Mouse (Mus musculus): ENCODE results near the gene Mrpl4. TPM values are rescaled to one million over a fixed set of nuclear protein-coding genes. Genes with fewer than 3 reads are reported as not detected.
"Not testable (repeated sequence)": the region's sequence is repeated elsewhere in the genome, so short reads cannot be mapped to it uniquely, and the experiment has no call there.

Gene Mrpl4
- polyA plus RNA-seq, 1 experiment from 2014 or later, result 128 TPM

GRCm38 (mm10) chr9:21034481-21035085 lies 32.0 kb downstream of the Mrpl4 start:
- Histone ChIP-seq H3K36me3 (no peaks in the 10 kb centered on the region), H3K27me3 (peaks cover 87% of the 10 kb centered on the region), H3K4me2 (replicated peaks) (no peak overlapping the region; the same call in 1 of the 2 replicates), H3K9ac (no peak overlapping the region), H3K4me1 (peaks cover 55% of the 10 kb centered on the region), H3K4me3 (peak overlapping the region; percentile 13; the same call in 1 of the 2 replicates), H3K9me3 (peaks cover 5% of the 10 kb centered on the region; the same call in 1 of the 2 replicates), H3K27ac (no peak overlapping the region)
- ATAC-seq (ENCODE audit: insufficient number of reproducible peaks, insufficient read depth, low FRiP score, low TSS enrichment), result no peak
- WGBS, result 3% methylated on average over 17 of the region's 17 CpGs

GRCm38 (mm10) chr9:21035586-21035985 lies 33.0 kb downstream of the Mrpl4 start:
- Histone ChIP-seq H3K9ac (no peak overlapping the region), H3K9me3 (peaks cover 7% of the 10 kb centered on the region; the same call in 1 of the 2 replicates), H3K4me3 (no peak overlapping the region), H3K27me3 (peaks cover 90% of the 10 kb centered on the region), H3K4me1 (peaks cover 48% of the 10 kb centered on the region), H3K4me2 (replicated peaks) (no peak overlapping the region), H3K27ac (no peak overlapping the region), H3K36me3 (no peaks in the 10 kb centered on the region)
- no peak for ATAC-seq (ENCODE audit: insufficient number of reproducible peaks, insufficient read depth, low FRiP score, low TSS enrichment)
- 15% methylated on average over 9 of the region's 9 CpGs for WGBS

GRCm38 (mm10) chr9:21036161-21036560 lies 33.6 kb downstream of the Mrpl4 start:
- H3K27me3 ChIP-seq, result peaks cover 95% of the 10 kb centered on the region
- H3K4me2 ChIP-seq (replicated peaks), result peak overlapping the region; percentile 64; the same call in 1 of the 2 replicates
- 7% methylated on average over 20 of the region's 20 CpGs for WGBS
- H3K27ac ChIP-seq, result no peak overlapping the region
- H3K9ac ChIP-seq, result no peak overlapping the region
- no peak overlapping the region; the same call in 1 of the 2 replicates for H3K4me3 ChIP-seq
- no peak for ATAC-seq (ENCODE audit: insufficient number of reproducible peaks, insufficient read depth, low FRiP score, low TSS enrichment)
- H3K4me1 ChIP-seq, result peaks cover 47% of the 10 kb centered on the region
- peaks cover 7% of the 10 kb centered on the region; the same call in 1 of the 2 replicates for H3K9me3 ChIP-seq
- H3K36me3 ChIP-seq, result no peaks in the 10 kb centered on the region

- no peaks in the 10 kb centered on the region for H3K36me3 ChIP-seq
- peaks cover 46% of the 10 kb centered on the region for H3K4me1 ChIP-seq
- H3K9me3 ChIP-seq, result peaks cover 7% of the 10 kb centered on the region; the same call in 1 of the 2 replicates
- no peak overlapping the region for H3K27ac ChIP-seq
- under 1% methylated on average over 22 of the region's 22 CpGs for WGBS
- no peak overlapping the region for H3K9ac ChIP-seq
- peak overlapping the region; percentile 37; the same call in 1 of the 2 replicates for H3K4me3 ChIP-seq
- peak overlapping the region; percentile 64 for H3K4me2 ChIP-seq (replicated peaks)
- no peak for ATAC-seq (ENCODE audit: insufficient number of reproducible peaks, insufficient read depth, low FRiP score, low TSS enrichment)
- H3K27me3 ChIP-seq, result peaks cover 95% of the 10 kb centered on the region
Measured at GRCm38 (mm10) chr9:21036666-21037065, 34.1 kb downstream of the Mrpl4 start.

GRCm38 (mm10) chr9:21037481-21037891 lies 34.9 kb downstream of the Mrpl4 start:
- Histone ChIP-seq H3K27me3 (peaks cover 87% of the 10 kb centered on the region), H3K9ac (peak overlapping the region; percentile 41; the same call in 1 of the 2 replicates), H3K27ac (no peak overlapping the region), H3K4me1 (peaks cover 38% of the 10 kb centered on the region; the same call in 1 of the 2 replicates), H3K9me3 (peaks cover 7% of the 10 kb centered on the region; the same call in 1 of the 2 replicates), H3K36me3 (no peaks in the 10 kb centered on the region), H3K4me3 (peak overlapping the region; percentile 37), H3K4me2 (replicated peaks) (peak overlapping the region; percentile 64)
- no peak for ATAC-seq (ENCODE audit: insufficient number of reproducible peaks, insufficient read depth, low FRiP score, low TSS enrichment)
- WGBS, result 3% methylated on average over 31 of the region's 31 CpGs

- no peak overlapping the region for H3K27ac ChIP-seq
- 70% methylated on average over 3 of the region's 3 CpGs for WGBS
- no peak overlapping the region for H3K4me3 ChIP-seq
- H3K27me3 ChIP-seq, result peaks cover 66% of the 10 kb centered on the region
- H3K36me3 ChIP-seq, result no peaks in the 10 kb centered on the region
- H3K9ac ChIP-seq, result no peak overlapping the region
- no peak overlapping the region for H3K4me2 ChIP-seq (replicated peaks)
- H3K4me1 ChIP-seq, result peaks cover 23% of the 10 kb centered on the region; the same call in 1 of the 2 replicates
- H3K9me3 ChIP-seq, result peaks cover 7% of the 10 kb centered on the region; the same call in 1 of the 2 replicates
- ATAC-seq (ENCODE audit: insufficient number of reproducible peaks, insufficient read depth, low FRiP score, low TSS enrichment), result no peak
Measured at GRCm38 (mm10) chr9:21039779-21040178, 37.2 kb downstream of the Mrpl4 start.

GRCm38 (mm10) chr9:21041308-21041707 lies 38.8 kb downstream of the Mrpl4 start:
- 34% methylated on average over 4 of the region's 4 CpGs for WGBS
- H3K4me3 ChIP-seq, result no peak overlapping the region
- H3K9me3 ChIP-seq, result peaks cover 7% of the 10 kb centered on the region; the same call in 1 of the 2 replicates
- no peaks in the 10 kb centered on the region for H3K36me3 ChIP-seq
- no peak overlapping the region for H3K4me2 ChIP-seq (replicated peaks)
- peaks cover 23% of the 10 kb centered on the region; the same call in 1 of the 2 replicates for H3K4me1 ChIP-seq
- ATAC-seq (ENCODE audit: insufficient number of reproducible peaks, insufficient read depth, low FRiP score, low TSS enrichment), result no peak
- H3K27ac ChIP-seq, result no peak overlapping the region
- peaks cover 52% of the 10 kb centered on the region for H3K27me3 ChIP-seq
- H3K9ac ChIP-seq, result no peak overlapping the region

GRCm38 (mm10) chr9:21043563-21043962 lies 41.0 kb downstream of the Mrpl4 start:
- no peak for ATAC-seq (ENCODE audit: insufficient number of reproducible peaks, insufficient read depth, low FRiP score, low TSS enrichment)

GRCm38 (mm10) chr9:21044785-21045184 lies 42.2 kb downstream of the Mrpl4 start:
- H3K9me3 ChIP-seq; H3K4me1 ChIP-seq; H3K9ac ChIP-seq; H3K4me2 ChIP-seq (replicated peaks); ATAC-seq (ENCODE audit: insufficient number of reproducible peaks, insufficient read depth, low FRiP score, low TSS enrichment); H3K27ac ChIP-seq; H3K36me3 ChIP-seq; H3K4me3 ChIP-seq: not testable (repeated sequence)
- peaks cover 19% of the 10 kb centered on the region for H3K27me3 ChIP-seq
- WGBS, result 58% methylated on average over 1 of the region's 1 CpGs

More at GRCm38 (mm10) chr9:21043563-21043962, 41.0 kb downstream of the Mrpl4 start:
- H3K4me1 ChIP-seq, result peaks cover 7% of the 10 kb centered on the region; the same call in 1 of the 2 replicates
- peaks cover 31% of the 10 kb centered on the region for H3K27me3 ChIP-seq
- H3K27ac ChIP-seq, result no peak overlapping the region
- WGBS, result 91% methylated on average over 4 of the region's 4 CpGs
- H3K9ac ChIP-seq, result no peak overlapping the region
- no peaks in the 10 kb centered on the region for H3K36me3 ChIP-seq
- no peak overlapping the region for H3K4me2 ChIP-seq (replicated peaks)
- no peak overlapping the region for H3K4me3 ChIP-seq
- peaks cover 7% of the 10 kb centered on the region; the same call in 1 of the 2 replicates for H3K9me3 ChIP-seq

- Histone ChIP-seq H3K9me3 (no peaks in the 10 kb centered on the region), H3K4me1 (peaks cover 7% of the 10 kb centered on the region; the same call in 1 of the 2 replicates), H3K4me2 (replicated peaks) (no peak overlapping the region), H3K36me3 (no peaks in the 10 kb centered on the region), H3K27me3 (peaks cover 14% of the 10 kb centered on the region), H3K4me3 (no peak overlapping the region), H3K27ac (no peak overlapping the region), H3K9ac (no peak overlapping the region)
- no peak for ATAC-seq (ENCODE audit: insufficient number of reproducible peaks, insufficient read depth, low FRiP score, low TSS enrichment)
- 79% methylated on average over 3 of the region's 3 CpGs for WGBS
Measured at GRCm38 (mm10) chr9:21045235-21045634, 42.7 kb downstream of the Mrpl4 start.

GRCm38 (mm10) chr9:21051578-21051977 lies 49.0 kb downstream of the Mrpl4 start:
- no peaks in the 10 kb centered on the region for H3K9me3 ChIP-seq
- no peak for ATAC-seq (ENCODE audit: insufficient number of reproducible peaks, insufficient read depth, low FRiP score, low TSS enrichment)
- no peak overlapping the region for H3K27ac ChIP-seq
- WGBS, result 68% methylated on average over 10 of the region's 10 CpGs
- H3K9ac ChIP-seq, result no peak overlapping the region
- H3K27me3 ChIP-seq, result no peaks in the 10 kb centered on the region
- H3K36me3 ChIP-seq, result no peaks in the 10 kb centered on the region
- H3K4me1 ChIP-seq, result no peaks in the 10 kb centered on the region
- no peak overlapping the region for H3K4me2 ChIP-seq (replicated peaks)
- no peak overlapping the region for H3K4me3 ChIP-seq

Measured in embryonic facial prominence, embryonic 12.5 days (tissue).